Mouse (Mus musculus) cerebellum, adult 2 months (tissue): ENCODE results near the gene Gpr75.

Source experiments
- CTCF ChIP-seq: fragments of 200-500 bp; IDR thresholded peaks from 2 replicates; pipeline ENCODE4 v1.5.1; 2011; ENCODE audit warnings: low read depth, mild to moderate bottlenecking, control low read depth, low read length, moderate library complexity, borderline replicate concordance; ENCODE audit not compliant: insufficient read depth
- POLR2A ChIP-seq: fragments of 200-500 bp; IDR thresholded peaks from 2 replicates; pipeline ENCODE4 v1.6.1; 2011; ENCODE audit warnings: low read length, control low read depth, borderline replicate concordance; ENCODE audit not compliant: insufficient read depth

DNA sequence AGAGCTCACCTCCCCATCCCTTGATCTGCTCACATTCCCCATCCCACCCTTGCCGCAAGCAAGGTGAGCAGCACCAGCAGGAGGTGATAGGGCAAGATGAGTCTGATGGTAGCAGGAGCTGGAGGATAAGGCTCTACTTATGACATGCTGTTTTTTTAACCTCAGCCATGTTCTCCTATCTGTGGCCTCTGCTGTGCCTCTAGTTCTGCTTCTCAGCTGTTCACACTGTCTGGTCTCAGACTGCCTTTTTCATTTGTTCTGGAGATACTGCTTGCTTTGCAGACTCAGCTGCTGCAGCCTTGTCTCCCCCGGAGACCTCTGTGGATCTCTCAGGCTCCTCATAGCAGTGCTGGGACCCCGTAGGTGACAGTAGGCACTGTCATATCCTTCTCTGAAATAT lies 38.1 kb downstream of the Gpr75 start:
- TF ChIP-seq POLR2A = no peak
- TF ChIP-seq CTCF = no peak
